Mouse (Mus musculus): ENCODE measurements at regions not wholly inside any gene's neighbourhood (a gene's known extent, or its start where the extent isn't known, plus 50 kb on each side); places are given as distances from the start of the nearest gene placed in this dataset.
"Not testable (repeated sequence)": the region's sequence is repeated elsewhere in the genome, so short reads cannot be mapped to it uniquely, and the experiment has no call there.

GRCm38 (mm10) chr12:45175259-45175658, 100.8 kb upstream of the Stxbp6 start:
- not testable (repeated sequence) for TF ChIP-seq POLR2A (IDR thresholded peaks at IDR 0.05; ENCODE audit: control insufficient read depth in 1 of 2, insufficient read depth in 1 of 2, low read depth in 1 of 2, low read length in 2 of 2, poor library complexity in 1 of 2); TCF12 (IDR thresholded peaks at IDR 0.05; ENCODE audit: low read depth, low read length); MYB (IDR thresholded peaks at IDR 0.05; ENCODE audit: low read depth, low read length)

Data from MEL (cell line).